Mouse (Mus musculus) forebrain, embryonic 11.5 days (tissue): Measurements from ENCODE around the gene Dpagt1. TPM values are rescaled to one million over a fixed set of nuclear protein-coding genes. Genes with fewer than 3 reads are reported as not detected.

Experiments used
- ATAC-seq: fragments of 200-750 bp; cut with Nextera tagmentation; replicated peaks from 2 replicates; pipeline ENCODE4 v1.8.0; 2017; ENCODE audit warnings: moderate TSS enrichment; ENCODE audit not compliant: low FRiP score
- DNase-seq: peaks from one replicate; pipeline ENCODE4 v3.0.0-alpha.2; 2017; ENCODE audit warnings: low spot score
- H3K27ac ChIP-seq: fragments of 300-500 bp; sonication (generic); 2 replicates; pipeline ENCODE4 v1.5.1; 2014; ENCODE audit warnings: low read depth, low read length
- H3K27me3 ChIP-seq: fragments of 300-500 bp; sonication (generic); 2 replicates; pipeline ENCODE4 v1.6.1; 2014; ENCODE audit warnings: mild to moderate bottlenecking, low read length, mixed read lengths; ENCODE audit not compliant: control insufficient read depth, insufficient read depth
- H3K36me3 ChIP-seq: fragments of 300-500 bp; sonication (generic); 2 replicates; pipeline ENCODE4 v1.6.1; 2014; ENCODE audit warnings: mild to moderate bottlenecking, low read length, moderate library complexity, mixed read lengths; ENCODE audit not compliant: control insufficient read depth, insufficient read depth
- H3K4me1 ChIP-seq: fragments of 300-500 bp; sonication (generic); replicated peaks from 2 replicates; pipeline ENCODE4 v1.6.1; 2014; ENCODE audit warnings: low read length, mixed read lengths; ENCODE audit not compliant: control insufficient read depth, insufficient read depth
- H3K4me2 ChIP-seq: fragments of 300-500 bp; sonication (generic); 2 replicates; pipeline ENCODE4 v1.6.1; 2014; ENCODE audit warnings: low read depth, mild to moderate bottlenecking, low read length, moderate library complexity, mixed read lengths; ENCODE audit not compliant: severe bottlenecking
- H3K4me3 ChIP-seq: fragments of 300-500 bp; sonication (generic); 2 replicates; pipeline ENCODE4 v1.5.1; 2014; ENCODE audit warnings: low read depth, low read length
- H3K9ac ChIP-seq: fragments of 300-500 bp; sonication (generic); 2 replicates; pipeline ENCODE4 v1.6.1; 2014; ENCODE audit warnings: low read length
- H3K9me3 ChIP-seq: fragments of 300-500 bp; sonication (generic); 2 replicates; pipeline ENCODE4 v1.6.1; 2016; ENCODE audit warnings: low read length, mixed read lengths; ENCODE audit not compliant: control insufficient read depth
- WGBS: fragments of 180-500 bp; shearing (Covaris S2); extraction: QIAGEN DNeasy Blood & Tissue Kit; methylation state at CpG from one replicate; pipeline ENCODE4 v1.1.7; 2014; 5-methylcytosine and 5-hydroxymethylcytosine counted together
- polyA plus RNA-seq: library from polyadenylated mRNA; unstranded; fragments of >200 nt; fragmentation: Nextera tagmentation; extraction: Ambion mirVana; gene quantifications from 2 replicates; pipeline ENCODE4 v1.2.1, GENCODE M21; 2014

Dpagt1 gene
- polyA plus RNA-seq, 1 experiment from 2014 or later = 49.1 TPM

- H3K36me3 ChIP-seq = peaks cover 15% of the 10 kb centered on the region
Measured at GRCm38 (mm10) chr9:44337436-44338169, 11.8 kb downstream of the Dpagt1 start.

GRCm38 (mm10) chr9:44338574-44338973 lies 12.8 kb downstream of the Dpagt1 start:
- Histone ChIP-seq H3K4me3 (no peak overlapping the region), H3K4me2 (no peak overlapping the region), H3K27me3 (no peaks in the 10 kb centered on the region), H3K4me1 (peaks cover 12% of the 10 kb centered on the region; the same call in 1 of the 2 replicates), H3K36me3 (peaks cover 5% of the 10 kb centered on the region), H3K27ac (no peak overlapping the region), H3K9ac (no peak overlapping the region), H3K9me3 (no peaks in the 10 kb centered on the region; the same call in 1 of the 2 replicates)
- 83% methylated on average over 5 of the region's 5 CpGs for WGBS
- ATAC-seq (no peak), DNase-seq (no peak)

More at GRCm38 (mm10) chr9:44337436-44338169, 11.8 kb downstream of the Dpagt1 start:
- H3K4me3 ChIP-seq = peak overlapping the region; percentile 99
- WGBS = 70% methylated on average over 9 of the region's 9 CpGs
- DNase-seq = no peak
- peaks cover 6% of the 10 kb centered on the region; the same call in 1 of the 2 replicates for H3K4me1 ChIP-seq
- no peak overlapping the region for H3K27ac ChIP-seq
- no peak overlapping the region for H3K9ac ChIP-seq
- H3K9me3 ChIP-seq = no peaks in the 10 kb centered on the region; the same call in 1 of the 2 replicates
- H3K27me3 ChIP-seq = no peaks in the 10 kb centered on the region
- no peak for ATAC-seq
- H3K4me2 ChIP-seq = peak overlapping the region; percentile 37

DNA sequence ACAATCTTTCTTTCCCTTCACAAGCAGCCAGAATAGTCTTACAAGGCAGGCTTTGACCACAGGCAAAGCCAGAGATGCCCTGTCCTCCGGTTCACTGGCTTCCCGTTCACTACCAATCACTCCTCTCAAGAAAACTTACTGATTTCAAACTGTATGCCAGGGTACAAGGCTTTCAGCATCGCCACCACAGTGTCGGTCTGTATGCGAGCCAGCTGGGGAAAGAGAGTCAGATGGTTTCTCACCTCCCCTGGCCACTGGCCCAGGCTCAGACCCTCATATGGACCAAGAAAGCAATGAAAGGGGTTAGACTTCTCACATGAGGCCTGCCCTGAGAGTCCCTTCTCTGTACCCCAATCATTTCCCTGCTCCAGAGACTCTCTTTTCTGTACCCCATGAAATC lies 15.7 kb downstream of the Dpagt1 start:
- Histone ChIP-seq H3K4me1 (peaks cover 12% of the 10 kb centered on the region; the same call in 1 of the 2 replicates), H3K27ac (no peak overlapping the region), H3K27me3 (no peaks in the 10 kb centered on the region), H3K9ac (no peak overlapping the region; the same call in 1 of the 2 replicates), H3K9me3 (no peaks in the 10 kb centered on the region), H3K4me2 (no peak overlapping the region), H3K36me3 (peaks cover 4% of the 10 kb centered on the region; the same call in 1 of the 2 replicates), H3K4me3 (peak overlapping the region; percentile 9; the same call in 1 of the 2 replicates)
- ATAC-seq (no peak), DNase-seq (no peak)
- WGBS = 96% methylated on average over 5 of the region's 5 CpGs

DNA sequence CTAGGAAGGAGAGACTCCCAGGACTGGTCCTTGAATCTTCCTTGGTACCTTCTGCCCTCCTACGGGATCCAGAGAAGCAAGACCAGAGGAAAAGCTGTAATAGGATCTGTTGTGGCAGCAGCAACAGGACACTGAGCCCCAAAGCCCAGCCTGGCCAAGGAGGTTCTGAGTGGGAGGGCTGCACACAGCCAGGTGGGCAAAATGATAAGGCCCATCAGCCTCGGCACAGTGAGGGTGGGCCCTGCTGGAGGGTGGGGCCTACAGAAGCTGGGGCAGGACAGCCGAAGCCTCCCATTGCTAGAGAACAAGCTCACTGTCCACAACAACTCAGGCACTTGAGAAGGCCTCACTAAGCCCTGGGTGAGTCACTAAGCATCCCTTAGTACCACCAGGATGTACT lies 16.4 kb downstream of the Dpagt1 start:
- peak overlapping the region; percentile 3; the same call in 1 of the 2 replicates for H3K4me3 ChIP-seq
- peaks cover 8% of the 10 kb centered on the region; the same call in 1 of the 2 replicates for H3K4me1 ChIP-seq
- ATAC-seq = no peak

DNA sequence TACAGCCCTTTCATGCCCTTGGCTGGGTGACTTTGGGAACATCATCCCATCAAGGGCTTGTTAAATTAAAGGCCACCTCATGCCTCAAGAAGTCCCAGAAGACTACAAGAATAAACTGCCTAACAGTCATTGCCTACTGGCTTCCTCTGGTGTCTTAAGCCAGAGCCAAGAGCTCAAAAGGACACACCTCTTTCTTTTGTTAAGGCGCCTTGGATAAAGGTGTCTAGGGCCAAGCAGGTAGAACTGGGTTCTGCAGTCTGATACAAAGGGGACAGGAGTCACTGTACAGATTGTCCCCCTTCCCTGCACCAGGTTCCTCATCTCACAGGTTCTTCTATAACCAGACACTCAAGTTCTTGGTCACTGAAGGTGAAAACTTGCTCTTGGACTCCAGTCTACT lies 16.8 kb downstream of the Dpagt1 start:
- Histone ChIP-seq H3K9me3 (no peaks in the 10 kb centered on the region), H3K27me3 (no peaks in the 10 kb centered on the region), H3K4me2 (peak overlapping the region; percentile 75; the same call in 1 of the 2 replicates), H3K27ac (peak overlapping the region; percentile 98; the same call in 1 of the 2 replicates), H3K4me1 (peaks cover 8% of the 10 kb centered on the region; the same call in 1 of the 2 replicates), H3K36me3 (peaks cover 6% of the 10 kb centered on the region; the same call in 1 of the 2 replicates), H3K4me3 (peak overlapping the region; percentile 3; the same call in 1 of the 2 replicates), H3K9ac (no peak overlapping the region; the same call in 1 of the 2 replicates)
- ATAC-seq (no peak), DNase-seq (no peak)
- WGBS = 80% methylated on average over 1 of the region's 1 CpGs

More for the DNA sequence above, 16.4 kb downstream of the Dpagt1 start:
- 91% methylated on average over 3 of the region's 3 CpGs for WGBS
- Histone ChIP-seq H3K4me2 (no peak overlapping the region), H3K27me3 (no peaks in the 10 kb centered on the region), H3K9ac (no peak overlapping the region; the same call in 1 of the 2 replicates), H3K9me3 (no peaks in the 10 kb centered on the region), H3K27ac (peak overlapping the region; percentile 98; the same call in 1 of the 2 replicates), H3K36me3 (peaks cover 5% of the 10 kb centered on the region; the same call in 1 of the 2 replicates)
- DNase-seq = no peak

DNA sequence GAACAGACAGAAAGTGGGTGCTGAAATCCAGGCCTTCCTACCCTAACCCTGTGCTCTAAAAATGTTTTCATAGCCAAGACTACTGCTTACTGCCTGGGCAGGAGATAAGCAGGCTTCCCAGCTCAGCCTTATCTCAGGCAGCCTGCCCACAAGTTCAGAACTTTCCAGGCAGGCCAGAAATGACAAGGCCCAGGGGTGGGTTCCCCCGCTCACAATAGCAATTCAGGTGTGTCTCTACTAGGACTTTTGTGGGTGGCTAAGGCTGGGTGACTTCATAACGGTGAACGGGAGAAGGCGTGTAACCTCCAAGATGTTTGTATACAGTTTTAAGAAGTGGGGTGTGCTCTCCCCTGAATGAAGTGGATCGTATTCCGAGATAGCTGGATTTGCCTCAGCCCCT lies 17.5 kb downstream of the Dpagt1 start:
- peaks cover 6% of the 10 kb centered on the region; the same call in 1 of the 2 replicates for H3K36me3 ChIP-seq
- peak; percentile 34 for ATAC-seq
- WGBS = 9% methylated on average over 6 of the region's 6 CpGs

DNA sequence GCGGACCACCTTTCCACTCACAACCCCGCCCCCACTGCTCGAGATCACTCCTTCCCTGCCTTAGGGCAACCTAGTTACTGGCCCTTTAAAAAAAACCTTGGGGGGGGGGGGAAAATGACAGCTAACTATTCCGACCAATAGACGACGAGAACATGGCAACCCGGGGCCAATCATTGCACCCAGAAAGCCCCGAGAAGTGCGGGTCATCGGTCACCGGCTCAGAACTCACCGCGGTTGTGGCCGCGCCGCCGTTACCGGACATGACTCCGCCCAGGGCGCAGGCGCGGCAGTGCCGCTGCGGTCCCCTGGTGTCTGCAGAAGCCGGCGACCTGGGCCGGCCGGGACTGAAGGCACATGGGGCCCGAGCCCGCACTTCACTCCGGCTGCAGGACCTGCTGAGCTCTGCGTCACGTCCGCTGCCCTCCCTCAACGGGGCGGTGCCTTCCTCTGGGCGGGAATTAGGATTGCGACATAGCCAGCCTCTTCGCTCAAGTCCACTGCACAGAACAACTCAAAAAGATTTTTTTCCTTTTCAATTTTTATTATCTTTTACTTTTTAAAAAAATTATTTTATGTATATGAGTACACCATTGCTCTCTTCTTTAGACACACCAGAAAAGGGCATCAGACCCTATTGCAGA lies 18.1 kb downstream of the Dpagt1 start, which contains the start of gene Hmbs:
Gene Hmbs, minus strand, starts transcription at position 448 of the 641 bp plus-strand sequence.
- H3K27ac ChIP-seq = peak within 1 kb of the TSS; percentile 98
- H3K27me3 ChIP-seq = no peaks in the 10 kb centered on the region
- H3K9me3 ChIP-seq = no peaks in the 10 kb centered on the region; the same call in 1 of the 2 replicates
- DNase-seq (peak; percentile 94), ATAC-seq (peak; percentile 93)
- H3K4me2 ChIP-seq = peak within 1 kb of the TSS; percentile 75
- H3K9ac ChIP-seq = peak within 1 kb of the TSS; percentile 89
- H3K4me1 ChIP-seq = peaks cover 8% of the 10 kb centered on the region; the same call in 1 of the 2 replicates
- peaks cover 12% of the 10 kb centered on the region; the same call in 1 of the 2 replicates for H3K36me3 ChIP-seq
- under 1% methylated on average over 39 of the region's 39 CpGs for WGBS
- peak within 1 kb of the TSS; percentile 85 for H3K4me3 ChIP-seq

More for the DNA sequence above, 17.5 kb downstream of the Dpagt1 start:
- Histone ChIP-seq H3K4me3 (peak overlapping the region; percentile 85), H3K9ac (peak overlapping the region; percentile 89), H3K4me1 (peaks cover 8% of the 10 kb centered on the region; the same call in 1 of the 2 replicates), H3K9me3 (no peaks in the 10 kb centered on the region), H3K27me3 (no peaks in the 10 kb centered on the region), H3K4me2 (peak overlapping the region; percentile 75), H3K27ac (peak overlapping the region; percentile 98)
- DNase-seq = no peak
